Mouse (Mus musculus) layer of hippocampus, adult 2 months (tissue): ENCODE results near the gene Rasd2. TPM values are rescaled to one million over a fixed set of nuclear protein-coding genes. Genes with fewer than 3 reads are reported as not detected.

Experiments used
- DNase-seq, 2 experiments: peaks; one replicate each; pipeline ENCODE4 v3.0.0; 2022; ENCODE audit warnings: low spot score in 2 of 2
- H3K27ac ChIP-seq: fragments of 200-600 bp; 2 replicates; pipeline ENCODE4 v1.8.1; 2022
- H3K4me3 ChIP-seq: fragments of 200-600 bp; 2 replicates; pipeline ENCODE4 v1.8.1; 2022; ENCODE audit warnings: mild to moderate bottlenecking
- CTCF ChIP-seq: fragments of 200-600 bp; conservative IDR thresholded peaks from 2 replicates; pipeline ENCODE4 v1.8.1; 2022; ENCODE audit warnings: antibody characterized with exemption, mild to moderate bottlenecking, moderate library complexity
- total RNA-seq, 2 experiments: library from RNA; stranded (reverse); gene quantifications; 2 replicates each; pipeline ENCODE4 v1.2.3; 2021

Rasd2 gene
- total RNA-seq, 2 experiments from 2014 or later: 69.5 to 79.3 TPM

DNA sequence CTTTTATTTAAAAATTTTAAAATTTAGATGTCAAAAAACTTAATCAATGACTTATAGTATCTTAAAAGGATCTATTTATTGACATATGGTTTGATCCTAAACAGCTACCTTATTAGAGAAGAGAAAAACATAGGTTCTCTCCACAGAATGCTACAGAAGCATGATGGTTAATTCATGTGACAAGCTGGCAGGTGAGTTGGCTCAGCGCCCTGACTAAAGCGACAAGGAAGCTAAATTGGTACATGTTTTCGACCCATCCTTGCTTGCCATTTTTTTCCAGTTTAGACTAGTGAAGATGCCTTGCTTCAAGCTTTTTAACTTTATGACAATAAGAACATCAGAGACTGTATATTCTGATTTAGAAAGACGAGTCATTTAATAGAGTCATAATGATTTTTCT is 35.4 kb downstream of the Rasd2 start:
- H3K4me3 ChIP-seq: no peak overlapping the region

DNA sequence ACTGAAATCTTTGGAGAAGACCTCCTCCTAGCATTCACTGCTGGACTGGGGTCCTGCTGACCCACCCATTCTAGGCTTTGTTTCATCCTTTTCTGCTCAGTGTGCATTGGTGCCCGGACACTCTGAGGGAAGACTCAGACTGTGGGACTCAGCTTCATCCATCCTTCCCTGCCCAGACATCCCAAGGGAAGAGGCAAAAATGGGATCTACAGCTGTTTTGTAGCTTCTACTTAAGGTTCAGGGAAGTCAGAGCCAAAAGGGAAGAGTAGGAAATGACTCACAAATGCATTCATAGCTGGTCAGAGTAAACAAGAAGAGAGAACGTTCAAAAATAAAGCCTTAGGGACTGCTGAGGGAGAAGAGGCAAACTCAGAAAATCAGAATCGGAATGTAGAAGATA is 40.3 kb downstream of the Rasd2 start:
- Histone ChIP-seq H3K27ac (no peak overlapping the region), H3K4me3 (no peak overlapping the region)
- no peak for DNase-seq
- no peak for TF ChIP-seq CTCF

More for the DNA sequence above, 35.4 kb downstream of the Rasd2 start:
- no peak for DNase-seq
- TF ChIP-seq CTCF: no peak
- no peak overlapping the region for H3K27ac ChIP-seq

DNA sequence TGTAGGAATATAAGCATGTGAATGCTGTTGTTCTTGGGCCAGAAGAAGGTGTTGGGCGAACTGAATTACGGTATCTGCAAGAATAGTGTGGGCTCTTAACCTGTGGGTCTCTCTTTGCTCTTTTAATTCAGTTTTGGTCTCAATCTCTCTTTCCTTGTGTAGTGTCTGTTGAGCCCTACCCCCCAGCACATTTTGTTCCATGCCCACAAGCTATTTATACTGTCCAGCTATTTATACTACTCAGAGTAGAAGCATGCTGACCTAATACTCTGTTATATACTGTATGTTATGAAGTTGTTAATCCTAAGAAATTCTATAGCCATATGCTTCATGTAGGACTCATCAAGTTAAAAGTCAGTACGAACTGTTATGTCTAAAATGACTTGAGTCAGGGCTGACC is 41.9 kb downstream of the Rasd2 start:
- no peak for DNase-seq
- no peak overlapping the region for H3K27ac ChIP-seq
- no peak for TF ChIP-seq CTCF
- H3K4me3 ChIP-seq: no peak overlapping the region

DNA sequence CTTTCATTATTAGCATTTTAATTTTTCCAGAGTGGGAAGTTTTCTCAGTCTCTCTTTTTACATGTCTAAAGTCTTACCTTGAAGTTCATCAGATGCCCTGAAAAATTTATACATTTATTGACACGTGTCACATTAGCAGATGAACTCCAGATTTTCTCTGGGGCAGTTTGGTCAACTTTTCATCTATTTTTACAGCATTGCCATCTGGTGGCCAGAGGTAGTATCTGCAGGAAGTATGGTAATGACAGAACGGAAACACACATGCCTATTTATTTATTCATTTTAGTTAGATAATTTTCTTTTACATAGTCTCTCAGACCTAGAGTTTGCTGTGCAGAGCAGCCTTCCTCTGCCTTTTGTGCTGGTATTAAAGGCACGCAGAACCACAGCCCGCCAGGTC is 58.4 kb downstream of the Rasd2 start:
- Histone ChIP-seq H3K4me3 (no peak overlapping the region), H3K27ac (no peak overlapping the region)
- peak; percentile 85 for TF ChIP-seq CTCF
- peak in 1 of 2 experiments; percentile 16 for DNase-seq

Other genes with a start within 250 kb of the Rasd2 start
- gene Hmgxb4, start 220.6 kb upstream of the Rasd2 start, total RNA-seq: 10 to 100 TPM; 20.6 to 22.0 TPM
- gene Tom1, start 180.2 kb upstream of the Rasd2 start, total RNA-seq: 10 to 100 TPM; 38.7 to 40.5 TPM
- 1 to 10 TPM; 6.1 to 6.2 TPM for gene Hmox1, start 120.3 kb upstream of the Rasd2 start, total RNA-seq
- 1 to 10 TPM; 6.1 to 8.8 TPM for gene Mcm5, start 104.4 kb upstream of the Rasd2 start, total RNA-seq
- gene Gm10358, start 192.6 kb downstream of the Rasd2 start, total RNA-seq: 1 to 10 TPM in 1 of 2 experiments, not detected in 1; 1.0 TPM
- under 1 TPM; 0.26 to 0.27 TPM for gene Iqcm, start 234.8 kb downstream of the Rasd2 start, total RNA-seq